Mouse (Mus musculus) embryonic facial prominence, embryonic 15.5 days (tissue): ENCODE results near the gene Adm. TPM values are rescaled to one million over a fixed set of nuclear protein-coding genes. Genes with fewer than 3 reads are reported as not detected.

Experiments
- ATAC-seq: fragments of 200-750 bp; cut with Nextera tagmentation; 2 replicates; pipeline ENCODE4 v1.8.0; 2017; ENCODE audit warnings: low read depth, moderate TSS enrichment; ENCODE audit not compliant: insufficient number of reproducible peaks, low FRiP score, low TSS enrichment
- H3K27ac ChIP-seq: fragments of 300-500 bp; sonication (generic); replicated peaks from 2 replicates; pipeline ENCODE4 v1.5.1; 2015; ENCODE audit warnings: mild to moderate bottlenecking, inconsistent platforms
- H3K27me3 ChIP-seq: fragments of 300-500 bp; sonication (generic); 2 replicates; pipeline ENCODE4 v1.6.1; 2015; ENCODE audit warnings: inconsistent platforms
- H3K36me3 ChIP-seq: fragments of 300-500 bp; sonication (generic); 2 replicates; pipeline ENCODE4 v1.6.1; 2015; ENCODE audit warnings: mild to moderate bottlenecking, inconsistent platforms
- H3K4me1 ChIP-seq: fragments of 300-500 bp; sonication (generic); 2 replicates; pipeline ENCODE4 v1.6.1; 2015; ENCODE audit warnings: inconsistent platforms
- H3K4me2 ChIP-seq: fragments of 300-500 bp; sonication (generic); replicated peaks from 2 replicates; pipeline ENCODE4 v1.6.1; 2015; ENCODE audit warnings: mild to moderate bottlenecking, inconsistent platforms
- H3K4me3 ChIP-seq: fragments of 300-500 bp; sonication (generic); replicated peaks from 2 replicates; pipeline ENCODE4 v1.5.1; 2015; ENCODE audit warnings: mild to moderate bottlenecking, inconsistent platforms
- H3K9ac ChIP-seq: fragments of 300-500 bp; sonication (generic); 2 replicates; pipeline ENCODE4 v1.6.1; 2015; ENCODE audit warnings: inconsistent platforms
- H3K9me3 ChIP-seq: fragments of 300-500 bp; sonication (generic); replicated peaks from 2 replicates; pipeline ENCODE4 v1.6.1; 2016; ENCODE audit warnings: inconsistent platforms
- WGBS: fragments of 180-500 bp; shearing (Covaris S2); methylation state at CpG from one replicate; pipeline ENCODE4 v1.1.7; 2015; 5-methylcytosine and 5-hydroxymethylcytosine counted together
- polyA plus RNA-seq: library from polyadenylated mRNA; unstranded; fragments of >200 nt; fragmentation: Nextera tagmentation; extraction: Ambion mirVana; gene quantifications from 2 replicates; pipeline ENCODE4 v1.2.1, GENCODE M21; 2015

Gene Adm
- polyA plus RNA-seq, 1 experiment from 2014 or later = 5.5 TPM

DNA sequence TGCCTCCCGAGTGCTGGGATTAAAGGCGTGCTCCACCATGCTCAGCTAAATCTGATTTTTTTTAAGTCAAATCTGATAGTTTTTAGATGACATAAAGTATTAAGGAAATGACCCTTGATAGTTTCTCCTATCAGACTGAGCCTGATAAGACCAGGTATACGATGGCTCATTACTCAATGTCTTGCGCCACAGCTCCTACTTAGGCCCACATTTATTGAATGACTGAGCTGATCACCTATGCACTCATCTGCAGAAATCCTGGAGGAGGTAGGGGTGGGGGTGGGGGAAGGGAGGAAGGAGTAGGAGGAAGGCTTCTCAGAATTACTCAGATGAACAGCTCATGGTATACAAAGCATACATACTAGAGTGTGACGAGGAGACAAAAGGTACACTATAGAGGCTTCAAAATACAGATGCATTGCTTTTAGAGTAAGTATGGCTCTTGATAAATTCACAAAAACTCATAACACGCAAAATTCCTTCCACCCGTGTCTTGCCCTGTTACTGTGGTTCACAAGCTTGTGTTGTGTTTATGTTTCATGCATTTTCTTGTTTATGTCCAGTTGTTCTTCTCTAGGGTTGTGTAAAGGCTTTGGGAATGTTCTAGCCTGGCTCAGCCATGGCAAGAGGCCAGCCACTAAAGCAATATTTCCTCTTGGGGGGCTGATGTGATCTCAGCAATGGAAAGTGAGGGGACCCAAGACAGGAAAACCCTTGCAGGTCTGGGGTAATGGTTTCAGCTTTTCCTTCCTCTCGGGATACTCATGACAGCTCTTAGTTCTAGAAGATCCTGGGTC lies 19.3 kb downstream of the Adm start:
- Histone ChIP-seq H3K4me1 (no peaks in the 10 kb centered on the region), H3K4me2 (no peak overlapping the region), H3K27ac (no peak overlapping the region), H3K9me3 (no peaks in the 10 kb centered on the region), H3K4me3 (no peak overlapping the region), H3K27me3 (no peaks in the 10 kb centered on the region), H3K36me3 (no peaks in the 10 kb centered on the region), H3K9ac (no peak overlapping the region)
- WGBS = 85% methylated on average over 8 of the region's 8 CpGs
- ATAC-seq = no peak

DNA sequence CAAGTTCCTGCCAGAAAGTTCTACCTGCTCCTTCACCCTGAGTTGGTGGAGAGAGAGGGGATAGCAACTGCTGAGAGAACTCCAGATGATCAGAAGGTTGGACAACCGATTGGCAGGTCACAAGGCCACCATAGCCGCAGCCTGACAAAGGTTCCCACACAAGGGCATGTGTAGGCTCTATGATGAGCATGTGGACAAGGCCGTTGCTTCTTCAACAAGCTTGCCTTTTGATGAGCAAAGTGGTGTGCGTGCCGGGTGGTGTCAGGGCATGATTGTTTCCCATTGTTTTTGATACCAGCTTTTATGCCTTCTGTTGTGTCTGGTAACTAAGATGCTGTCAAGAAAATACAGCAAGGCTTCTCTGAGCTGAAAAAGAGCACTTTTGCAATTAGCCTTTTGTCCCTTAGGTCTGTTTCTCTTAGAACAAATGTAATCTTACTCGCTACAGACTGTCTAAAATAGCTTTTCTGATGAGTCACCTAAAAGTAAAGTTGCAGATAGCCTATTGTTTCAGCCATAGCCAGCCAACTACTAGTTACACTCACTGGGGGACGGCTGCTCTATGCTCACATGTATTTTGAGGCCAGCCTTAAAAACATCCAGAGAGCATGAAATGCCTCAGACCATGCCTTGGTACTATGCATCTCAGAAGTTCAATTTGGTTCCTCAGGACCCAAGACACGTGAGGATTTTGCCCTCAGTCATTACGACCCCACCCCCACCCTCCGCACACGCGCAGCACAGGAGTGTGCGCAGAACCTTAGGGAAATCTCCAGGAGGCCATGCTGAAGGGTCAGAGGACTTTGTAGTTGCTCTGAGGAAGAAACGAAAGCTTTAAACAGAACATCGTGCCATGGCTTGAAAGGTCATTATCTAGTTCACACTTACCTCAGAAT lies 20.3 kb downstream of the Adm start:
- no peak for ATAC-seq
- Histone ChIP-seq H3K4me3 (no peak overlapping the region), H3K4me1 (no peaks in the 10 kb centered on the region), H3K36me3 (no peaks in the 10 kb centered on the region), H3K27ac (no peak overlapping the region), H3K27me3 (no peaks in the 10 kb centered on the region), H3K9me3 (no peaks in the 10 kb centered on the region), H3K4me2 (no peak overlapping the region), H3K9ac (no peak overlapping the region)
- 81% methylated on average over 15 of the region's 15 CpGs for WGBS

DNA sequence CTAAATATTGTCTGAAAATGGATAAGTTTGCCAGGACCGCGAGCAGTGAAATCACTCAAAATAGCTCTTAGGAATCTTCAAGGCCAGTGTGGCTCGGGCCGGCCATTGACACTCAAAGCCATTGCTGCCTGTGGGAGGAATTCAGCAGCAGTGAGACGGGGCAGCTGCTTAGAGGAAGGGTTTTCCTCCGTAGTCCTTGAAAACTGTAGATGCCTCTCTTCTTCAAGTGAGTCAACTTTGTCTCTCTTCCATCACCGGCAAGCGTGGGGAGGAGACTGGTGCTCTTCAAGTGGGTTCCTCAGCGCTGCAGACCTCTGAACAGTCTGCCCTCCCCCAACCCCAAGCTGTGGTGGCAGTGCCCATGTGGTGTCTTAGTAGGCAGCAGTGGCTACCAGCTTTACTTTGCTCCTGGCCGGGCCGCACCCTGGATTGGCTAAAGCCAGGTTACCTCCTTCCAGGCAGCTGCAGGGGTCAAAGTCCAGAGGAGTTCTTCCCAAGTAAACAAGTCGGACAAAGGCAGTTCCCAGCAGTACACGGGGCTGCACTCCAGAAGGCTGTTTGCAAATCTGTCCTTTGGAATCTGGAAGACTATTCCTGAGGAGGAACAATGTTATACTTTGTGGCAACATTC lies 21.1 kb downstream of the Adm start:
- WGBS = 81% methylated on average over 13 of the region's 13 CpGs
- no peaks in the 10 kb centered on the region for H3K4me1 ChIP-seq
- H3K27me3 ChIP-seq = no peaks in the 10 kb centered on the region
- H3K4me3 ChIP-seq = no peak overlapping the region
- no peak overlapping the region for H3K9ac ChIP-seq
- no peaks in the 10 kb centered on the region for H3K9me3 ChIP-seq
- ATAC-seq = no peak
- H3K4me2 ChIP-seq = no peak overlapping the region
- no peaks in the 10 kb centered on the region for H3K36me3 ChIP-seq
- H3K27ac ChIP-seq = no peak overlapping the region

DNA sequence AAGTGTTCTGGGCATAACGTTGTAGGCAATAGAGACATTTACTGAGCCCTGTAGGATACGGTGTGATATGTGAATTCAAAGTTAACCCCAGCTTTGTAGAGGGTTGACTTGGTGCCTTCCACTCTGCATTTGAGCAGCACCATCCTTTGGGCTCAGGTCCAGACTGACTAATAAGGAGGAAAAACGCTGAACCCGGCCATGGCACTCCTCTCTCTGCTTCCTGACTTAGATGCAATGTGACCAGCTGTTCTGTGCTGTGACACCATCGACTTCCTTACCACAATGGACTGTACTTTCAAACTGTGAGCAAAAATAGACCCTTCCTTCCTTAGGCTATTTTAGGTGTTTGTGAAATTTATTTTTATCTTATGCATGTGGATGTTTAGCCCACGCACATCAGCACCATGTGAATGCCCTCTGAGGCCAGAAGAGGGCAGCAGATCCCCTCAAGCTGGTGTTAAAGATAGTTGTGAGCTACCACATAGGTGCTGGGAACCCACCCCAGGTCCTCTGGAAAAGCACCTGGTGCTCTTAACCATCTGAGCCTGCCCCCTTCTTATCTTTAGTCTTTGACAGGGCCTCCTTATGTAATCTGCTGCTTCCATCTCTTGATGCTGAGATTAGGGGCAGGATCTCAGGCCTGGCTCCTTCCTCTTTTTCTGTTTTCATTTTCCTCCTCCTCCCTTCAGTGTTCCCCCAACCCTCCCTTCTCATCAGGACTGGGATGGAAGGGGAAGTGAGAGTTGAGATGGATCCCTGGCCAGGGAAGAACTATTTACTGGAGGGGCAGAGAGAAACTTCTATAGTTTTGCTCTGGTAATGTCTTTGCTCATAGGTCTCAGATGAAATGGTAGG lies 21.9 kb downstream of the Adm start:
- no peak overlapping the region for H3K9ac ChIP-seq
- H3K36me3 ChIP-seq = no peaks in the 10 kb centered on the region
- ATAC-seq = no peak
- no peak overlapping the region for H3K4me2 ChIP-seq
- no peaks in the 10 kb centered on the region for H3K9me3 ChIP-seq
- whole genome bisulfite sequencing = 87% methylated on average over 6 of the region's 6 CpGs
- no peaks in the 10 kb centered on the region for H3K27me3 ChIP-seq
- H3K4me3 ChIP-seq = no peak overlapping the region
- H3K4me1 ChIP-seq = no peaks in the 10 kb centered on the region
- H3K27ac ChIP-seq = no peak overlapping the region

DNA sequence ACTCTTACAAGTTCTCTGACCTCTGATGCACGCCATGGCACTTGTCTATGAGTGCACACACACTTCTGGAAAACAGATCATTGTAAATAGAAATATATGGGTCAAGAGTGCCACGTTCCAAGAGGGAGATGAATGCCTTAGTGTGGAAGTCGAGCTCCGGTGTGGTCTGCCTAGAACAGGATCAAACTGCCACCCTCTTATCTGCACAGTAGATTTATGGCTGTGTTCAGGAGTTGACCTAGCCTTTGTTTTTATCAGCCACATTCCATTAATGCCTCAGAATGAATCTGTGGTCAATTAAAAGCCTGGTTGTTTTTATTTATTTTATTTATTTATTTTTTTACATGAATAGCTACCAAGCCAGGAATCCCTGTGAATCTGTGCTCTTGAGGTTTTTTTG lies 23.0 kb downstream of the Adm start:
- no peak for ATAC-seq
- WGBS = 82% methylated on average over 4 of the region's 4 CpGs
- no peaks in the 10 kb centered on the region for H3K4me1 ChIP-seq
- no peaks in the 10 kb centered on the region for H3K27me3 ChIP-seq
- H3K9me3 ChIP-seq = no peaks in the 10 kb centered on the region
- H3K27ac ChIP-seq = no peak overlapping the region
- no peaks in the 10 kb centered on the region for H3K36me3 ChIP-seq
- no peak overlapping the region for H3K4me2 ChIP-seq
- no peak overlapping the region for H3K4me3 ChIP-seq
- no peak overlapping the region for H3K9ac ChIP-seq

DNA sequence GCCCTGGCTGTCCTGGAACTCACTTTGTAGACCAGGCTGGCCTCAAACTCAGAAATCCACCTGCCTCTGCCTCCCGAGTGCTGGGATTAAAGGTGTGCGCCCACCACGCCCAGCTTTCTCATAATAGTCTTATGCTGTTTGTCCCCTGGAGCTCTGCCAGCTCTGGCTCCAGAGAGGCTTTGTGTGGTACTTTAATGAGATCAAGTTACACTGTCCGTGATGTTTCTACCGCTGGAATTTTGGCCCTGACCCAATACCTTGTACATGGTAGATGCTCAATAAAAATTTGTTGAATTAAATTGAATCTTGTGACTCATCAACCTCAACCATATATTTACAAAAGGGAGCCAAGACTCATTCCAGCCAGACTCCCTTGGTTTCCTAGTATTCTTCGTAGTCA lies 23.6 kb downstream of the Adm start:
- H3K4me1 ChIP-seq = no peaks in the 10 kb centered on the region
- H3K9ac ChIP-seq = no peak overlapping the region
- no peak for ATAC-seq
- no peak overlapping the region for H3K27ac ChIP-seq
- H3K9me3 ChIP-seq = no peaks in the 10 kb centered on the region
- H3K36me3 ChIP-seq = no peaks in the 10 kb centered on the region
- no peak overlapping the region for H3K4me2 ChIP-seq
- 66% methylated on average over 6 of the region's 6 CpGs for WGBS
- H3K4me3 ChIP-seq = no peak overlapping the region
- no peaks in the 10 kb centered on the region for H3K27me3 ChIP-seq

DNA sequence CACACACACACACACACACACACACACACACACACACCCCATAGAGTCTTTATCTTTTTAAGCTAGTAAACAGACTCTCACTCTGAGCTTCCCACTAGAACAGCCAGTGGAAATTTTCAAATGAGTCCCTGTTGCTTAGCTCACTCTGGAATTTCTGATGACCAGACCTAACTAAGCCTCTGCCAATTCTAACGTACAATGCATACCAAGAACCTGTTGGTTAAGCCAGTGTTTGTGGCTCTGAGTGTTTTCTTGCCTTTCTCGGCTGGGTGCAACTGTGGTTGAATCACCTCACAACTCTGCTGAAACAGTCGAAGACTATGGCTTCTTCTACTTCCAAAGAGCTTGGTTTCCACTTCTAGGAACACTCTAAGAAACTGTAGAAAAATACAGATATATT lies 27.8 kb downstream of the Adm start:
- Histone ChIP-seq H3K4me2 (no peak overlapping the region), H3K9me3 (no peaks in the 10 kb centered on the region), H3K4me3 (no peak overlapping the region), H3K36me3 (no peaks in the 10 kb centered on the region), H3K9ac (no peak overlapping the region), H3K4me1 (no peaks in the 10 kb centered on the region), H3K27me3 (no peaks in the 10 kb centered on the region), H3K27ac (no peak overlapping the region)
- ATAC-seq = no peak
- 58% methylated on average over 3 of the region's 3 CpGs for WGBS

DNA sequence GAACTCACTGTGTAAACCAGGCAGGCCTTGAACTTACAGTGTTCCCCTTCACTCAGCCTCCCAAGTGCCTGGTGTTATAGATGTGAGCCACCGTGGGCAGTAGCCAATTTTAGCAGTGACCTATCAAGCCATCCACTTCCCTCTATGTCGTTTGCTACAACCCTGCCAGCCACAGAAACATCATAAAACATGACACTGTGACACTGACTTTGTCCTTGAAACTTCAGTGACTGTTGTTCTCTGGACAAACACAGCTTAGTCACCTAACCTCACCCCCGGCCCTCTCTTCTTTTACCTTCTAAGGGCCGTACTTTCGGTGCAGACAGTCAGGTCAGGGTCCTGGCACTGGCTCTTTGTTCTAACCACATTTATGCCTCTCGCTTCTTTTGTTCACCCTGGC lies 28.5 kb downstream of the Adm start:
- H3K27ac ChIP-seq = no peak overlapping the region
- no peak overlapping the region for H3K9ac ChIP-seq
- WGBS = 71% methylated on average over 6 of the region's 6 CpGs
- no peaks in the 10 kb centered on the region for H3K27me3 ChIP-seq
- H3K9me3 ChIP-seq = no peaks in the 10 kb centered on the region
- no peak overlapping the region for H3K4me2 ChIP-seq
- ATAC-seq = no peak
- H3K36me3 ChIP-seq = no peaks in the 10 kb centered on the region
- no peak overlapping the region for H3K4me3 ChIP-seq
- no peaks in the 10 kb centered on the region for H3K4me1 ChIP-seq

DNA sequence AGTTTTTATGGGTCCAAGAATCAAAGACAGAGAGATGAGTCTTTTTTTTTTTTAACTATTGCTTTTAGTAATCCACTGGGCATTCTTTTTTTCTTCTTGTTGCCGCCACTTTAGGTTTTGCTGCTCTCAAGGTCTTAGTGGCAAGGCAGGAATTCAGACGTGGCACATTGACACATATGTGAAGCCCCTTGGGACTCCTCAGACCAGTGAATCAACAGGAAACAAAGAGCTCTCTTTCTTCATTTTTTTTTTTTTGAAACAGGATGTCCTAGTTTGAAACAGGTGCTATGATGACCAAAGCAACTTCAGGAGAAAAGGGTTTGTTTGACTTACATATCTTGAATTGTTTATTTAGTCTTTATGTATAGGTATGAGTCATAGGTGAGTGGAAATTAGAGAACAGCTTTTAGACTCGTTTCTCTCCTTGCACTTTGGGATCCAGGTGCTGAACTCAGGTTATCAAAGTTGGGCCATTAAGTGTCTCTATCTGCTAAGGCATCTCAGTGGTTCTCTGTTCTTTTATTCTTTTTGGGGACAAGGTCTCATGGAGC lies 31.0 kb downstream of the Adm start:
- ATAC-seq = no peak
- WGBS = 37% methylated on average over 3 of the region's 3 CpGs
- Histone ChIP-seq H3K9me3 (no peaks in the 10 kb centered on the region), H3K4me1 (no peaks in the 10 kb centered on the region), H3K36me3 (no peaks in the 10 kb centered on the region), H3K9ac (no peak overlapping the region), H3K27ac (no peak overlapping the region), H3K27me3 (no peaks in the 10 kb centered on the region), H3K4me3 (no peak overlapping the region), H3K4me2 (no peak overlapping the region)

DNA sequence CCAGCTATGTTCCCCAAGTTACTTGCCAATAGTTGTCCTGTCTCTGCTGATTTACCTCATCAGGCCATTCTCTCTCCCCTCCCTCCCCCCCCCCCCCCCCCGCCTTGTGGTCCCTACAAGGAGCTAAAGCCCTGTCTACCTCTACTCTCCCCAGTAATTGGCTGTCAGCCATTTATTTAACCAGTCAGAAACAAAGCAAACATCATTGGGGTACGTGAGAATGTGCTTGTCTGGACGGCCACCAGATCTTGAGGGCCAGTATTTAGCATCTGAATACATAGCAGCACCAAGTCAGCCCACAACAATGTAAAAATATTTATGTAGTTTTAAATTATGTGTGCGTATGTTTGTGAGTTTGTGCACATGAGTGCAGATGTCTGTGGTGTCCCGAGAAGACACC lies 39.1 kb downstream of the Adm start:
- Histone ChIP-seq H3K36me3 (no peaks in the 10 kb centered on the region), H3K9me3 (no peaks in the 10 kb centered on the region), H3K4me2 (no peak overlapping the region), H3K4me3 (no peak overlapping the region), H3K9ac (no peak overlapping the region), H3K4me1 (no peaks in the 10 kb centered on the region), H3K27me3 (no peaks in the 10 kb centered on the region), H3K27ac (no peak overlapping the region)
- ATAC-seq = no peak
- WGBS = 61% methylated on average over 5 of the region's 5 CpGs
